Mouse (Mus musculus) B cell, adult 62 days (primary cell): ENCODE results near the gene Acot4. TPM values are rescaled to one million over a fixed set of nuclear protein-coding genes. Genes with fewer than 3 reads are reported as not detected.

Experiments
- total RNA-seq: library from RNA; stranded (reverse); gene quantifications from 4 replicates; pipeline ENCODE4 v1.2.4, GENCODE M21; 2023

The Acot4 gene
- not detected in 4 replicates for total RNA-seq

GRCm38 (mm10) chr12:84038241-84038640 is at the start of gene Acot4:
TSS of gene Acot4 (plus strand) at chr12:84038379.

GRCm38 (mm10) chr12:84009171-84009965 is 28.8 kb upstream of the Acot4 start, which contains the start of gene Acot1:
TSS of gene Acot1 (plus strand) at chr12:84009490.

GRCm38 (mm10) chr12:84038691-84039111 is 522 bp downstream of the Acot4 start, which contains the start of gene Gm49366:
TSS of gene Gm49366 (plus strand) at chr12:84038935.

GRCm38 (mm10) chr12:84051937-84052474 is 13.8 kb downstream of the Acot4 start, which contains the start of gene Acot3:
TSS of gene Acot3 (plus strand) at chr12:84052144.

GRCm38 (mm10) chr12:84068986-84069385 is 30.8 kb downstream of the Acot4 start, which contains the start of gene Acot5:
TSS of gene Acot5 (plus strand) at chr12:84069325.

Other genes with a start within 250 kb of the Acot4 start
- gene Numb, start 116.4 kb upstream of the Acot4 start, total RNA-seq, result 33.8 to 49.4 TPM (median 41.0 TPM) in 4 replicates
- gene Riox1, start 87.8 kb upstream of the Acot4 start, total RNA-seq, result 13.6 to 16.7 TPM (median 14.8 TPM) in 4 replicates
- gene Heatr4, start 53.5 kb upstream of the Acot4 start, total RNA-seq, result not detected in 4 replicates
- gene Acot2, start 50.5 kb upstream of the Acot4 start, total RNA-seq, result 30.2 to 37.5 TPM (median 33.8 TPM) in 4 replicates
- 1.4 to 7.7 TPM (median 1.8 TPM) in 4 replicates for gene Acot1, start 28.9 kb upstream of the Acot4 start, total RNA-seq
- not detected in 4 replicates for gene Gm49366, start 556 bp downstream of the Acot4 start, total RNA-seq
- gene Acot3, start 13.8 kb downstream of the Acot4 start, total RNA-seq, result not detected in 4 replicates
- gene Acot5, start 30.9 kb downstream of the Acot4 start, total RNA-seq, result not detected in 4 replicates
- gene Acot6, start 62.3 kb downstream of the Acot4 start, total RNA-seq, result 0.63 to 1.5 TPM (median 0.93 TPM) in 4 replicates
- 0.58 to 0.78 TPM (median 0.69 TPM) in 4 replicates for gene Dnal1, start 76.0 kb downstream of the Acot4 start, total RNA-seq
- 14.7 to 16.3 TPM (median 15.6 TPM) in 4 replicates for gene Pnma1, start 110.1 kb downstream of the Acot4 start, total RNA-seq
- 208 to 233 TPM (median 223 TPM) in 4 replicates for gene Elmsan1, start 180.5 kb downstream of the Acot4 start, total RNA-seq
- 18.9 to 24.7 TPM (median 22.6 TPM) in 4 replicates for gene Ptgr2, start 246.9 kb downstream of the Acot4 start, total RNA-seq